Mouse (Mus musculus): ENCODE results near the gene Gsto2.

GRCm38 (mm10) chr19:47864721-47865120 is 613 bp upstream of the Gsto2 start:
- TF ChIP-seq CTCF (IDR thresholded peaks at IDR 0.05; ENCODE audit: low read depth), result no peak
- TF ChIP-seq EP300 (IDR thresholded peaks at IDR 0.05; ENCODE audit: low read depth), result no peak
